10 mouse cellular contexts compared by ENCODE assay signal in the genomic region with DNA sequence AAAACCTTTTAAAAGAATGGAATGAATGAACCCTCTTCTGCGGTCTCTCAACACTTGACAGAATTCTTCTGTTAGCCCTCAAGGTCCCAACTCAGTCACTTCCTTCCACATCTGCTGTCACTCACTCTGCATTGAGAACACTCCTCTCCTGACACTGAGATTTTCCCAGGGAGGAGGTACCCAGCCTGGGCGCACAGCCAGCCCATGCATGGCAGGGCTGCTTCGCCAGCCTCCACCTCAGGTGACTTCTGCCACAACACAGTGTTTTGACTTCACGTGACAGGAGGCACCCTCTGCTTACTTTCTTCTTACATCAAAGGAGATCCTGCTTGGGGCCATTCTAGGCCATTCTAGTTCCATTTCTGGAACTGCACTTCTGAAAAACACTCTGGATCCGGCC.
DNase-seq lines count a peak whose midpoint lies in the region; ATAC-seq and TF ChIP-seq lines count a peak whose summit lies in the region.
"Had no signal": no experiment of that assay in that cellular context is flagged by ENCODE, and none has a peak within 500 bp of the region (broad histone marks: within the 10 kb centered on the region; RNA-seq: fewer than 3 reads in every experiment).

No protein-coding gene starts in this region.

- no peak for TF ChIP-seq CTCF in G1E (IDR thresholded peaks at IDR 0.05; ENCODE audit: low read depth, low read length)

- no peak overlapping the region for H3K9ac ChIP-seq in heart, embryonic 14.5 days (ENCODE audit: low read length)
- no peak overlapping the region for H3K9ac ChIP-seq in midbrain, embryonic 16.5 days (ENCODE audit: low read depth, low read length)
- H3K9ac ChIP-seq in forebrain, embryonic 16.5 days (replicated peaks; ENCODE audit: low read depth, low read length): no peak overlapping the region
- H3K9ac ChIP-seq: stomach, embryonic 15.5 days had no signal

- peak overlapping the region; percentile 64; the same call in 1 of the 2 replicates for H3K4me3 ChIP-seq in G1E (ENCODE audit: low read depth, low read length)
- no peak overlapping the region for H3K4me3 ChIP-seq in heart, embryonic 14.5 days (ENCODE audit: control insufficient read depth in 1 of 2, insufficient read depth in 1 of 2, low read depth in 1 of 2, low read length in 2 of 2)
- no peak overlapping the region for H3K4me3 ChIP-seq in midbrain, embryonic 16.5 days (ENCODE audit: low read depth, low read length)
- no peak overlapping the region for H3K4me3 ChIP-seq in forebrain, embryonic 16.5 days (replicated peaks; ENCODE audit: low read length)
- H3K4me3 ChIP-seq in limb, embryonic 10.5 days: no peak overlapping the region
- H3K4me3 ChIP-seq: myocyte; stomach, embryonic 15.5 days had no signal

- H3K4me1 ChIP-seq in G1E (ENCODE audit: insufficient read depth, low read depth, low read length): peaks cover 88% of the 10 kb centered on the region
- H3K4me1 ChIP-seq in heart, embryonic 14.5 days (ENCODE audit: control insufficient read depth in 2 of 2, insufficient read depth in 2 of 2, low read length in 2 of 2): peaks cover 36 to 43% of the 10 kb centered on the region in 2 experiments
- H3K4me1 ChIP-seq in midbrain, embryonic 16.5 days (ENCODE audit: control insufficient read depth, insufficient read depth, low read length): peaks cover 18% of the 10 kb centered on the region
- peaks cover 18% of the 10 kb centered on the region for H3K4me1 ChIP-seq in forebrain, embryonic 16.5 days (replicated peaks; ENCODE audit: control insufficient read depth, insufficient read depth, low read length)
- peaks cover 33% of the 10 kb centered on the region for H3K4me1 ChIP-seq in limb, embryonic 10.5 days

- no peak for ATAC-seq in G1E (ENCODE audit: extremely low read depth, insufficient number of reproducible peaks, low FRiP score, poor library complexity, severe bottlenecking)
- ATAC-seq in heart, embryonic 14.5 days (ENCODE audit: insufficient number of reproducible peaks, insufficient read depth, low FRiP score, low read depth): peak; percentile 31; the same call in 1 of the 2 replicates
- ATAC-seq in midbrain, embryonic 16.5 days: no peak
- no peak for ATAC-seq in forebrain, embryonic 16.5 days

- 39% methylated on average over 5 of the region's 5 CpGs for WGBS in heart, embryonic 14.5 days
- 83% methylated on average over 5 of the region's 5 CpGs for WGBS in midbrain, embryonic 16.5 days
- 64% methylated on average over 5 of the region's 5 CpGs for WGBS in forebrain, embryonic 16.5 days
- WGBS in limb, embryonic 10.5 days: 87% methylated on average over 5 of the region's 5 CpGs

- peak overlapping the region; percentile 23 to 44 for H3K27ac ChIP-seq in heart, embryonic 14.5 days (replicated peaks in 1 of 2; ENCODE audit: control insufficient read depth in 1 of 2, insufficient read depth in 1 of 2, low read depth in 2 of 2, low read length in 2 of 2)
- H3K27ac ChIP-seq in midbrain, embryonic 16.5 days (ENCODE audit: low read length): no peak overlapping the region
- H3K27ac ChIP-seq in forebrain, embryonic 16.5 days (ENCODE audit: low read length): no peak overlapping the region
- no peak overlapping the region; the same call in 1 of the 2 replicates for H3K27ac ChIP-seq in limb, embryonic 10.5 days
- H3K27ac ChIP-seq: stomach, embryonic 15.5 days had no signal

- peak; percentile 39 to 43 for DNase-seq in heart, adult 18-20 months
- DNase-seq in heart, adult 8-10 months (ENCODE audit: low spot score): no peak
- DNase-seq in G1E (ENCODE audit: low spot score): no peak
- peak; percentile 42 to 76 for DNase-seq in natural killer cell, adult 2 months (ENCODE audit: low spot score in 2 of 2)
- DNase-seq in limb, embryonic 10.5 days (ENCODE audit: low spot score): no peak

- H3K36me3 ChIP-seq in G1E (replicated peaks): peaks cover 23% of the 10 kb centered on the region
- H3K36me3 ChIP-seq in heart, embryonic 14.5 days (ENCODE audit: control insufficient read depth, insufficient read depth, low read length): no peaks in the 10 kb centered on the region
- H3K36me3 ChIP-seq in midbrain, embryonic 16.5 days (ENCODE audit: control insufficient read depth, insufficient read depth, low read length): no peaks in the 10 kb centered on the region
- H3K36me3 ChIP-seq in forebrain, embryonic 16.5 days (ENCODE audit: control insufficient read depth, insufficient read depth): no peaks in the 10 kb centered on the region
- H3K36me3 ChIP-seq in limb, embryonic 10.5 days: no peaks in the 10 kb centered on the region
- H3K36me3 ChIP-seq: stomach, embryonic 15.5 days had no signal

- H3K4me2 ChIP-seq in heart, embryonic 14.5 days (ENCODE audit: low read length): no peak overlapping the region
- no peak overlapping the region for H3K4me2 ChIP-seq in midbrain, embryonic 16.5 days (ENCODE audit: low read length)
- no peak overlapping the region for H3K4me2 ChIP-seq in forebrain, embryonic 16.5 days (ENCODE audit: low read length)
- H3K4me2 ChIP-seq: stomach, embryonic 15.5 days had no signal

- no peaks in the 10 kb centered on the region for H3K27me3 ChIP-seq in G1E (ENCODE audit: insufficient read depth, low read length)
- no peaks in the 10 kb centered on the region for H3K27me3 ChIP-seq in heart, embryonic 14.5 days (ENCODE audit: control insufficient read depth, insufficient read depth, low read length)
- no peaks in the 10 kb centered on the region for H3K27me3 ChIP-seq in midbrain, embryonic 16.5 days (ENCODE audit: control insufficient read depth, insufficient read depth, low read depth, low read length)
- no peaks in the 10 kb centered on the region for H3K27me3 ChIP-seq in forebrain, embryonic 16.5 days (replicated peaks; ENCODE audit: control insufficient read depth, insufficient read depth, low read length)
- H3K27me3 ChIP-seq in limb, embryonic 10.5 days (ENCODE audit: low read depth, poor library complexity, severe bottlenecking): no peaks in the 10 kb centered on the region
- H3K27me3 ChIP-seq: stomach, embryonic 15.5 days had no signal

- no peaks in the 10 kb centered on the region for H3K9me3 ChIP-seq in G1E (replicated peaks)
- H3K9me3 ChIP-seq in heart, embryonic 14.5 days (ENCODE audit: control insufficient read depth, low read length): no peaks in the 10 kb centered on the region
- H3K9me3 ChIP-seq in midbrain, embryonic 16.5 days (replicated peaks; ENCODE audit: control insufficient read depth, low read length, poor library complexity, severe bottlenecking): no peaks in the 10 kb centered on the region
- H3K9me3 ChIP-seq in forebrain, embryonic 16.5 days (ENCODE audit: control insufficient read depth, low read length): no peaks in the 10 kb centered on the region
- no peaks in the 10 kb centered on the region for H3K9me3 ChIP-seq in limb, embryonic 10.5 days (replicated peaks)
- H3K9me3 ChIP-seq: stomach, embryonic 15.5 days had no signal

Comparison
In these comparisons a context has a peak if more than half of its experiments do, and no peak if none do; other contexts are left out.
1. DNase-seq: peak in heart, adult 18-20 months (2 of 2) and natural killer cell, adult 2 months (2 of 2); none in heart, adult 8-10 months (single experiment), G1E (single experiment) and limb, embryonic 10.5 days (single experiment).
2. H3K27ac ChIP-seq: peak in heart, embryonic 14.5 days (2 of 2); none in midbrain, embryonic 16.5 days (single experiment), forebrain, embryonic 16.5 days (single experiment) and limb, embryonic 10.5 days (single experiment).